Mouse (Mus musculus): Measurements from ENCODE around the gene Sf1.

The Sf1 gene

GRCm38 (mm10) chr19:6376255-6376564, 12.7 kb downstream of the Sf1 start:
- peak; percentile 77 for DNase-seq

GRCm38 (mm10) chr19:6376643-6377042, 13.2 kb downstream of the Sf1 start:
- no peak for DNase-seq

DNA sequence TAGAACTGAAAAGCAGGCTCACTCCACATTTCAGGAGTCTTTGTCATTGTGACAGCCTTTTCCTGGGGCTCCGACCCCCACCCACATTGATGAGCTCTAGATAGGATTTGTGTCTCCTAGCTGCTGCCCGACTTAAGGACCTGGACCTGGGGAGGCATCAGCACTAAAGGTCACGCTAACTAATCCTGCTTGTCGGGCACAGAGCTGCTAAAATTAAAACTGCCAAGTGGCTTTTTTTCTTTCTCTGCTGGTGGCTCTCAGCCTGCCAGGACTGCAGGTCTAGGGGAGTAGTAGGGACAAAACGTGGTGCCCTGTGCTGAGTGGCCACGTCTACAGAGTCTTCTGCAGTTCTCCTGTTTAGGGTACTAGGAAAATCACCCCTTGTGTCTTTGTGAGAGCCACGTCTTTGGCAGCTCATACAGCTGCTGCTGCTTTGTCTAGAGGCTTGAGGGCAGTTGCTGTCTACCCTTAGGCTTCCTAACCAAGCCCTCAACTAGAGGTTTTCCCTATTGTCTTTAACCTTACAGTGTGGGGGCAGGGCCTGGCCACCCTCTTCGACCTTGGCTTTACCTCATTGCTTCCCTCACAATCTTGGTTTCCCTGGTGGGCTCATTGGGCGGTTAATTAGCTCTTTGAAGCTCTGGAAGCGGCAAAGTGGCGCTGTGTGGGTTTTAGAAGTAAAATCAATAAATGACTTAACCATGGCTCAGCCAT, 14.0 kb downstream of the Sf1 start:
- no peak for DNase-seq

- no peak for DNase-seq
Observed at GRCm38 (mm10) chr19:6380411-6381166, 17.1 kb downstream of the Sf1 start.

DNA sequence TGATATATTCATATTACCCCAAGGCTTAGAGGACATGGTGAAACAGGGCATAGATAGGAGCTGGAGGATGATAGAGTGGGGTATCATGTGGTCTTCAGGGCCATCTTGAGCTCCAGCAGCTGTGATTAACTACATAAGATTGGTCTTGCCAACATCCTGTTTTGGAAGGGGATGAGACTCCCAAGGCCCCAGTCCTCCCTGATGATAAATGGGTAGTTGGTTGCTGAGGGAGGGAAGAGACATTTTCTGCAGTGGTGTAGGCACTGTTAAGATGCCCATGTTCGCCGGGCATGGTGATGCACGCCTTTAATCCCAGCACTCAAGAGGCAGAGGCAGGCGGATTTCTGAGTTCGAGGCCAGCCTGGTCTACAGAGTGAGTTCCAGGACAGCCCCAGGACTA, 17.7 kb downstream of the Sf1 start:
- DNase-seq = no peak

DNA sequence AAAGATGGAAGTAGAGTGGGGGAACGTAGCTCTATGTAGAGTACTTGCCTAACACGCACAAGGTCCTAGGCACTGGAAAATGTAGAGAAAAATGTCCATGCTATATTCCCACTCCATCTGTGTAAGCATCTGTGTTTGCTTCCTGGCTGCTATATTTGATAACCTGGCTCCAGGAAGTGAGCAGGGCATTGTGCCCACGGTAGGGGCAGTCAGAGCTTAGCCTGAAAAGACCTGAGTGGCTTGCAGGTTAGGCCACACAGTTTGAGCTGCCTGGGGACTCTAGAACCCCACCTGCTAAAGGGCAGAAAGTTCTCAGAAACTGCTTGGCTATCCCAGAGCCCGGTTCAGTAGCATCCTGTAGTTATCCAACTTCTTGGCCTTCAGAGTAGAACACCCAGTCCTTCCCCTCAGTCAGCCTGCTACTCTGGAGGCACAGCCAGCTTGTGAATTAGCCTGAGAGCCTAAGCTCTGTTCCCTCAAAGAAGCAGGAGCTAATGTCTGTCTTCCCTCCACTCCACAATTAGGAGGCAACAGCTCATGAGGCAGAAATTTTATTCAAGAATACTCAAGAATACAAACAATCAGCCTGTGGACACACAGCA, 18.9 kb downstream of the Sf1 start:
- no peak for DNase-seq

GRCm38 (mm10) chr19:6383470-6383869, 20.0 kb downstream of the Sf1 start:
- DNase-seq = no peak

DNA sequence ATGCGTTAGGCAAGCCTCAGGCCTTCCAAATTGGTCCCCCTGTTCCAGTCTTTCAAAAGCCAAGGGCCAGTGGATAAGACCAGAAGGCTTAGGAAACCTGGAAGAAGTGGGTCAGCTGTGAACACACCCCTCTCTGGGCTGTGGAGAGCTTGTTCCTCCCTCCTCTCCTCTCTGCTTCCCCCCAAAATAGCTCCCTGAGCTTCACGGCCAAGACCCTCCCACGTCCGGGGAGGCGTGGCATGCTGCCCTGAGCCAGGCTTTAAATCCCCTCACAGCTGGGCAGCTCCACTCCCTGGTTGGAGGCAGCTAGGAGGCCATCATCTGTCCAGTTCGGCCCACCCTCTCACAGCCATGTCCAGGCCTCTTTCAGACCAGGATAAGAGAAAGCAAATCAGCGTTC, 20.6 kb downstream of the Sf1 start, which contains the start of gene Pygm:
Gene Pygm, plus strand, starts transcription at position 272 of the 400 bp plus-strand sequence.
- DNase-seq = peak; percentile 62

DNA sequence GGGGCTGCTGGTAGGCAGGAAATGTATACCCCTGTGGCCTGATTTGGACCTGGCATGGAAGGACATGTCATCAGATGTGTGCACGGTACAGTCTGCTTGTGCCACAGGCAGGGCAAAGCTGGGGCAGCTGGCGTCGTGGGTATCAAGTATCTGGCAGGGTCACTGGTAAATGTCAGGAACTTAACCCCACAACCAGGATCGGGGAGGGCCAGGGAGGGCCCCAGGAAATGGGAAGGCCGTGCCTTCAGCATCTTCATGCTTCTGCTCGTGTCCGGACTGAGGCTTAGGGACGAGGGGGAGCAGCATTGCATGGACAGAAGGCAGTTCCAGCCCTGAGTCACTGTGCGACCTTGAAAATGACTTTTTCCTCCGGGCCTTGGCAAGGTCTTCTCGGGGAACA, 21.5 kb downstream of the Sf1 start:
- DNase-seq = no peak

- DNase-seq = no peak
Observed at GRCm38 (mm10) chr19:6385419-6385818, 21.9 kb downstream of the Sf1 start.

DNA sequence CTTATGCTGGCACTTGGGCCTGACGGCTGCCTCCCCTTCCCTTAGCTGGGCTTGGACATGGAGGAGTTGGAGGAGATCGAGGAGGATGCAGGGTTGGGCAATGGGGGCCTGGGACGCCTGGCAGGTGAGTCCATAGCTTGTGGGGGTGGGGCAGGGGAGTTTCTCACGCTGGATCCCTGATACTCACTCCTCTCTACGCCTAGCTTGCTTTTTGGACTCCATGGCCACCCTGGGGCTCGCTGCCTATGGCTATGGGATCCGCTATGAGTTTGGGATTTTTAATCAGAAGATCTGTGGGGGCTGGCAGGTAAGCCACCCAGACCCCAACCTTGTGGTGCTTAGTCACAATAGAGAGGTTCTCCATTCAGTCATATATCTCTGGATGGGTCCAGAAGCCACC, 22.3 kb downstream of the Sf1 start:
- no peak for DNase-seq

GRCm38 (mm10) chr19:6386234-6386633, 22.7 kb downstream of the Sf1 start:
- DNase-seq = no peak

- no peak for DNase-seq
Observed at GRCm38 (mm10) chr19:6388006-6388405, 24.5 kb downstream of the Sf1 start.

DNA sequence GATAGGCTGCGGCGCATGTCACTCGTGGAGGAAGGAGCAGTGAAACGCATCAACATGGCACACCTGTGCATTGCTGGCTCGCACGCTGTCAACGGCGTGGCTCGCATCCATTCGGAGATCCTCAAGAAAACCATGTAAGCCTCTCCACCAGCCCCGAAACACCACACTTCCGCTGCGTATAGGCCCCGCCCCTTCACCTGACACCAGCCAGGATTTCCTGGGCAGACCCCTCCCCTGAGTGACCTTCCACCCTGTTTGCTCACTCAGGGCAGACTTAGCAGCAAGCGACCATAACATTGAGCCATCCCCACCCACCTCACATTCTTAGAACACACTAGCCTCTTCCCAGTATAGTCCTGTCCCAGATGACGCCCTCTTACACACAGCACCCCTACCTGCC, 26.3 kb downstream of the Sf1 start:
- no peak for DNase-seq

GRCm38 (mm10) chr19:6390251-6390650, 26.8 kb downstream of the Sf1 start:
- no peak for DNase-seq

- no peak for DNase-seq
Observed at GRCm38 (mm10) chr19:6392743-6393393, 29.4 kb downstream of the Sf1 start.

DNA sequence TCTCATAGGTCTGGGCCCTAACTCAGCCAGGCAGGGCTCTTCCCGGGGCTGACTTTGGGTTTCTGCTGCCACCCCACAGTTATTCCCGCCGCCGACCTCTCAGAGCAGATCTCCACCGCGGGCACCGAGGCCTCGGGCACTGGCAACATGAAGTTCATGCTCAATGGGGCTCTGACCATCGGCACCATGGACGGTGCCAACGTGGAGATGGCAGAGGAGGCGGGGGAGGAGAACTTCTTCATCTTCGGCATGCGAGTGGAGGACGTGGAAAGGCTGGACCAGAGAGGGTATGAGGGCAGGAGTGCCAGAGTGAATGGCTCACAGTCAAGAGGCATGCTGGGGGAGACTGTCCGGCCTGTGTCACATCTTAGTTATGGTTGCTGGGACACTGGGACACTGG, 30.1 kb downstream of the Sf1 start:
- no peak for DNase-seq

GRCm38 (mm10) chr19:6396237-6396636, 32.7 kb downstream of the Sf1 start:
- DNase-seq = no peak

- DNase-seq = no peak
Observed at GRCm38 (mm10) chr19:6397582-6398249, 34.2 kb downstream of the Sf1 start.

DNA sequence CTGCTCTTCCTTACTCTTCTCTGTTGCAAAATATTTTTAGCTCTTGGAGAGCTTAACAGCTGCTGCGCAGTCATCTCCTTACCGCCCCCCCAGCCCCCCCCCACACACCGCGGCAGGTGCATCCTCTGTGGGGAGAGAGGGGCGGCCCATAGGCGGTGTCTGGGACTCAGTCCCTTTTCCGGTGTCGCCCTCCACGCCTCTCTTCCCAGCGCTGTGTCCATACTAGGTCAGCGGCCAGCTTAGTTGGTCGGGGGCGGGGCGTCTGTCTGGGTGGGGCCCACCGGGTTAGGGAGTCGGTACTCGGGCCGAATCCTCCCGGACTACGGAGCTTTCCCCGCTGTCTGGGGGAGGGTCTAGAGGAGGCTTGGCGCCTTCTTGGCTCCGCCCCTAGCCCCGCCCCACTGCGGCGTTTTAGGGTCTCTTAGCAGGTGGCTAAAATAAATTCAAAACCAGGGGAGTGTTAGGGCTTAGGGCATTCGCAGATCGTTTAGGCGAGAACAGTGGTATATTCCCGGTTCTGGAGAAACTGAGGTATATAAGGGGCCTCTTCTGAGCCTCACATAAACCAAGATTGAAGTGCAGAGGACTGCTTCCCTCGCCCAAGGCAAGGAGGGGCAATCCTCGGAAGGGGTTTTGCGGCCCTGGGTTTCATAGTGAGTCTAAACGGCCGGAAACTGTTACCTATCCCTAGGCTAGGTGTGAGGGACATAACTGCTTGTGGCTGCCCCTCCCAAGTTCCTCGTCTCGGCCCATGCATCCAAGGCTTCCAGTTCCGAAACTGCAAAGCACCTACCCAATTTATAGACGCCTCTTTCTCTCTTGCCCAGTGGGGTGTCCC, 35.2 kb downstream of the Sf1 start:
- peak; percentile 55 for DNase-seq

GRCm38 (mm10) chr19:6399285-6400095, 36.0 kb downstream of the Sf1 start, which contains the start of gene Rasgrp2:
Gene Rasgrp2 (plus strand): TSS chr19:6399340.
- DNase-seq = peak; percentile 57
